Mouse (Mus musculus): Measurements from ENCODE around the gene Zfp825. TPM values are rescaled to one million over a fixed set of nuclear protein-coding genes. Genes with fewer than 3 reads are reported as not detected.
A peak's percentile ranks its signal among the peaks of the same experiment; 100 is the strongest.
"Not testable (repeated sequence)": the region's sequence is repeated elsewhere in the genome, so short reads cannot be mapped to it uniquely, and the experiment has no call there.

The Zfp825 gene
- 1 to 10 TPM; 6.7 to 7.2 TPM for total RNA-seq (2021)
- long read RNA-seq, experiment 1, partial matches to known transcripts: 0 of 3 reads
- long read RNA-seq, experiment 1, other reads (novel, unspliced or antisense): 1 of 3 reads
- long read RNA-seq, experiment 2, partial matches to known transcripts: 1 of 5 reads
- long read RNA-seq, experiment 2, other reads (novel, unspliced or antisense): 0 of 5 reads

- Histone ChIP-seq H3K4me3 (peak within 1 kb of the TSS; percentile 60), H3K27ac (peak within 1 kb of the TSS; percentile 89)
- peak; percentile 72 to 80 for DNase-seq (ENCODE audit: low spot score in 2 of 2)
- TF ChIP-seq CTCF (conservative IDR thresholded peaks at IDR 0.05): no peak
Measured at GRCm38 (mm10) chr13:74493911-74494679, at the start of gene Zfp825. Zfp825 (minus strand) TSS chr13:74493992.

GRCm38 (mm10) chr13:74535418-74535817 lies 41.6 kb upstream of the Zfp825 start:
- H3K4me3 ChIP-seq; DNase-seq (ENCODE audit: low spot score in 2 of 2): not testable (repeated sequence)

GRCm38 (mm10) chr13:74534864-74535263 lies 41.1 kb upstream of the Zfp825 start:
- not testable (repeated sequence) for H3K27ac ChIP-seq, H3K4me3 ChIP-seq
- peak; percentile 72 for TF ChIP-seq CTCF (conservative IDR thresholded peaks at IDR 0.05)
- peak; percentile 10 to 57 for DNase-seq (ENCODE audit: low spot score in 2 of 2)

More at GRCm38 (mm10) chr13:74535418-74535817, 41.6 kb upstream of the Zfp825 start:
- not testable (repeated sequence) for H3K27ac ChIP-seq

- DNase-seq (ENCODE audit: low spot score in 2 of 2): no peak
Measured at GRCm38 (mm10) chr13:74534096-74534495, 40.3 kb upstream of the Zfp825 start.

GRCm38 (mm10) chr13:74531251-74531650 lies 37.5 kb upstream of the Zfp825 start:
- H3K4me3 ChIP-seq; DNase-seq (ENCODE audit: low spot score in 2 of 2); H3K27ac ChIP-seq: not testable (repeated sequence)

More at GRCm38 (mm10) chr13:74534096-74534495, 40.3 kb upstream of the Zfp825 start:
- no peak overlapping the region for H3K27ac ChIP-seq
- no peak for TF ChIP-seq CTCF (conservative IDR thresholded peaks at IDR 0.05)
- H3K4me3 ChIP-seq: no peak overlapping the region

- H3K4me3 ChIP-seq: not testable (repeated sequence)
Measured at GRCm38 (mm10) chr13:74529372-74529715, 35.6 kb upstream of the Zfp825 start.

GRCm38 (mm10) chr13:74528519-74529371 lies 35.0 kb upstream of the Zfp825 start:
- H3K27ac ChIP-seq; H3K4me3 ChIP-seq; DNase-seq (ENCODE audit: low spot score in 2 of 2): not testable (repeated sequence)

More at GRCm38 (mm10) chr13:74529372-74529715, 35.6 kb upstream of the Zfp825 start:
- H3K27ac ChIP-seq; DNase-seq (ENCODE audit: low spot score in 2 of 2): not testable (repeated sequence)

- H3K4me3 ChIP-seq: peak overlapping the region; percentile 61
- peak overlapping the region; percentile 84 for H3K27ac ChIP-seq
- no peak for TF ChIP-seq CTCF (conservative IDR thresholded peaks at IDR 0.05)
- DNase-seq (ENCODE audit: low spot score in 2 of 2): peak; percentile 64 to 75
Measured at GRCm38 (mm10) chr13:74522481-74523237, 28.9 kb upstream of the Zfp825 start.

GRCm38 (mm10) chr13:74522141-74522480 lies 28.3 kb upstream of the Zfp825 start:
- DNase-seq (ENCODE audit: low spot score in 2 of 2): not testable (repeated sequence)
- H3K27ac ChIP-seq: peak overlapping the region; percentile 84; the same call in 1 of the 2 replicates

GRCm38 (mm10) chr13:74507981-74508380 lies 14.2 kb upstream of the Zfp825 start:
- not testable (repeated sequence) for H3K27ac ChIP-seq; H3K4me3 ChIP-seq; DNase-seq (ENCODE audit: low spot score in 2 of 2)

More at GRCm38 (mm10) chr13:74522141-74522480, 28.3 kb upstream of the Zfp825 start:
- peak overlapping the region; percentile 61 for H3K4me3 ChIP-seq

GRCm38 (mm10) chr13:74502851-74503250 lies 9.1 kb upstream of the Zfp825 start:
- DNase-seq (ENCODE audit: low spot score in 2 of 2); H3K4me3 ChIP-seq; H3K27ac ChIP-seq: not testable (repeated sequence)

- DNase-seq (ENCODE audit: low spot score in 2 of 2); H3K27ac ChIP-seq; H3K4me3 ChIP-seq: not testable (repeated sequence)
Measured at GRCm38 (mm10) chr13:74499696-74500095, 5.9 kb upstream of the Zfp825 start.

GRCm38 (mm10) chr13:74484326-74484725 lies 9.5 kb downstream of the Zfp825 start:
- not testable (repeated sequence) for H3K4me3 ChIP-seq; H3K27ac ChIP-seq; DNase-seq (ENCODE audit: low spot score in 2 of 2)

- DNase-seq (ENCODE audit: low spot score in 2 of 2); H3K27ac ChIP-seq; H3K4me3 ChIP-seq: not testable (repeated sequence)
Measured at GRCm38 (mm10) chr13:74471468-74471867, 22.3 kb downstream of the Zfp825 start.
